Mouse (Mus musculus) layer of hippocampus, postnatal 25 days (tissue): ENCODE results near the gene Gm10697. TPM values are rescaled to one million over a fixed set of nuclear protein-coding genes. Genes with fewer than 3 reads are reported as not detected.
"Not testable (repeated sequence)": the region's sequence is repeated elsewhere in the genome, so short reads cannot be mapped to it uniquely, and the experiment has no call there.

Experiments
- DNase-seq, 2 experiments: peaks; one replicate each; pipeline ENCODE4 v3.0.0; 2022; ENCODE audit warnings: mixed read lengths in 2 of 2, low spot score in 1 of 2; ENCODE audit errors: extremely low spot score in 1 of 2
- total RNA-seq, 2 experiments: library from RNA; stranded (reverse); gene quantifications; 2 replicates each; pipeline ENCODE4 v1.2.3; 2021

Gm10697 gene
- total RNA-seq: not detected

DNA sequence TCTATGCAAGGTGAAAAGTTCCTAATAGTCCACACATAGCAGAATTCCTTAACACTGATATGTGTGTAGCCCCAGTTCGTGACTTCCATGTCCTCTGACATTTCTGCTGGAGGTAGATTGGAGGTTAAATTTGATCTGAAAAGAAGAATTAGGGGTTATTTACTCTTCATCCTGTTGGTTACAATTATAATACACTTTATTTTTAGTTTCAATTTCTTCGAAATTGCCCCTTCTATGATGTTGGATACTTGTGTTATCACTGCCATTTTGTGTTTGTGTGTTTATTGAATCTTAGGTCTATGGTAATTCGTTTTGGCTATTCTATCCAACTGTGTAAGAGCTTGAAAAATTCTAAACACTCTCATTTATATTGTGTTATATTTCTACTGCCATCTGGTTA is at the start of gene Gm10697:
Gene Gm10697, minus strand, starts transcription at position 101 of the 400 bp plus-strand sequence.
- DNase-seq: not testable (repeated sequence)

DNA sequence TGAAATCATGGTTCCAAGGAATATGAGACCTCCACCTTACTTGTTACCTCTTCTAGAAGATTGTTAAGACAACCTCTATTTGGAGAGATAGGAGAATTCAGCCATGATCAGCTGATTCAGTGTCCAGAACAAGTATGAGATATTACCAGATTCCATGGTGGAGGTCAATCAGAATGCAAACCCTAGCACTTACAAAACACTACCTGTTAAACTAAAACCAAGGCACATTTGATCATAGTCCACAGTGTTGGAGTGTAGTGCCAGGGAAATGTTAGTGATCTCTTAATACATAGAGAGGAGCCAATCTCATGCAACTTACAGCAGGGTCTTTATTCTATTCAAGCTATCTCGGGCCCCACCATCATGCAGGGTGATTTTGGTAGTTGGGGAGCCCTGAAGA is 42.6 kb upstream of the Gm10697 start:
- not testable (repeated sequence) for DNase-seq

DNA sequence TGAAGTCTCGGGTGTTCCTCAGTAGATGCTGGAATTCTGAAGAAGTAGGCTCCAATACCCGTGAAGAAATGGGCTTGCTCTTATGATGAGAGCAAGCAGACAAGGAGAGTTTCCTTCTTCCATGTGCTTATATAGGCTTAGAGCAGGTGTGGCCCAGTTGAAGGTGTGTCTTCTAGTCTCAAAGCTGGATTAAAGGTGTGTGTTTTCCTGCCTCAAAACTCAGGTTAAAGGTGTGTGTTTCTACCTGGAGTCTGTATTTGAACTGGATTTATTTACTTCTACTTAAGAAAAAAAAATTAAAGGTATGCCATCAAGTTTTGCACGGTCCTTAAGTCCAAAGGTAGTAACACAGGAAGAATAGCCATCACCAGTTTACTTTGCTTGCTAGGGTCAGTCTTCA is 17.7 kb downstream of the Gm10697 start, which contains the start of gene Gm9125:
Gene Gm9125, minus strand, starts transcription at position 101 of the 400 bp plus-strand sequence.
- not testable (repeated sequence) for DNase-seq

DNA sequence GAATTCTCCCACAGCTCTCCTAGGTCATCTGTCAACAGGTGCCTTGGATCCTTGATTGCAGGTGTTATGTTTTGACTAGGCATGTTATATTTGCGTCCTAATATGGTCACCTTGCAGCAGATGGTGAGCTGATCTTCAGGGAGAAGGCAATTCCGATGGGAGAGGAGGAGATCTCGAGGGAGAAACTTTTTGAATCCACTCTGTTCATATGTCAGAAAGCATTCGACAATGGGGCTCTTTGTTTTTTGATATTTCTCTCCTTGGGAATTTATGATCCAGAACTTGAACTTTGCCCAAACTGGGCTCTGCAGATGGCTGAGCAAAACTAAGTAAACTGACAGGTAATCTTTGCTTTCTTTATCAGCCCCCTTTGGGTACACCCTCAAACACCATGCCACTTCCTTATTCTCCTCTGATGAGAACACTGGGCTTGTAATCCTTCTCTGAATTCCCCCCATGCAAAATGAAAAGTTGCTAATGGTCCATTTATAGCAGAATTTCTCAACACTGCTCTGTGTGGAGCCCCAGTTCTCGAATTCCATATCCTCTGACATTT is 22.8 kb downstream of the Gm10697 start:
- not testable (repeated sequence) for DNase-seq

DNA sequence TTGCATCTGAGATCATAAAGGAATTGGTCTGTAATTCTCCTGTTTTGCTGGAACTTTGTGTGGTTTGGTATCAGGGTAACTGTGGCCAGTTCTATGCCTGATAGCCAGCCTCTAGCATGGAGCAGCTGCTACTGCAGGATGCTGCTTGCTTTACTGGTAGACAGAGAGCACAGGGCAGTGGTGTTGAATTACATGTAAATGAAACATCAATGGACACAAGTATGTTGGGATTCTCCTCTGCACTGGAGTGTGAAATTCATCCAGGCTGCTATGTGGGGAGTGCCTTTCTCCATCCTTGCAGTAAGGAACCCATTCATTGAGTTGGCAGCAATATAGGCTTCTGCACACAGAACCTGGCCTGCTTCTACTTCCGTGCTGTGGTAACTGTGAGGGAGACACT is 34.2 kb downstream of the Gm10697 start:
- DNase-seq: not testable (repeated sequence)

DNA sequence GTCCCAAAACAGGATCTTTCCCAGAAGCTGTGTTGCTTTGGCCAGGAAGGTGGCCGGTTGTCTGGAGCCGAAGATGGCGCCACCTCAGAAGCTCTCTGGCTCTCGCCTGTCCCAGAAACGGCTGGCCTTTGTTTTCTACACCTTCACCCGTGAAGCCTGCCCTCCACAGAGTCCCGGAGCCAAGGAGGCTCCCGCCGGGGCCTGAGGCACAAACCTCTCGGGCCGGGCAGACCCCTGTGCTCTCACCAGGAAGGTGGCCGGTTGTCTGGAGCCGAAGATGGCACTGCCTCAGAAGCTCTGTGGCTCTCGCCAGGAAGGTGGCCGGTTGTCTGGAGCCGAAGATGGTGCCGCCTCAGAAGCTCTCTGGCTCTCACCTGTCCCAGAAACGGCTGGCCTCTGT is 38.0 kb downstream of the Gm10697 start:
- not testable (repeated sequence) for DNase-seq

Other genes with a start within 250 kb of the Gm10697 start
- not detected for gene Tdpoz3, start 246.6 kb downstream of the Gm10697 start, total RNA-seq
- gene Gm9117, start 129.1 kb downstream of the Gm10697 start, total RNA-seq: not detected
- gene Tdpoz5, start 111.3 kb downstream of the Gm10697 start, total RNA-seq: not detected
- not detected for gene Gm9125, start 17.8 kb downstream of the Gm10697 start, total RNA-seq
- gene Gm10696, start 105.5 kb upstream of the Gm10697 start, total RNA-seq: not detected
- gene Gm5286, start 124.1 kb upstream of the Gm10697 start, total RNA-seq: not detected
- gene Gm4778, start 191.4 kb upstream of the Gm10697 start, total RNA-seq: not detected
- 10 to 100 TPM; 24.0 to 26.6 TPM for gene Them4, start 237.4 kb upstream of the Gm10697 start, total RNA-seq